27 mouse cellular contexts compared by ENCODE assay signal in the genomic region with DNA sequence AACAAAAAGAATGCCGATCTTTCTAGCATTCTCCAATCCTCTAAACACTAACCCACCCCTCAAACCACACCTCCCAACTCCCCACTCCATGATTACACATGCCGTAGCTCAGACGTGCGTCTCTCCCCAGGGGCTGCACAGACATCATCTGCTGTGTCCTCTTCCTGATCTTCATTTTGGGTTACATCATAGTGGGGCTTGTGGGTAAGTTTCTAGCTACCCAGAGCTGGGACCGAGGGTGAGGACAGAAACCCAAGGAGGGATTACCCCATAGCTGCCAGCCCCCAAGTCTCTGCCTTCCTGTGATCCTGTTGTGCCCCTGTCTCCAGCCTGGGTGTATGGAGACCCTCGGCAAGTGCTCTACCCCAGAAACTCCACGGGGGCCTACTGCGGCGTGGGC. TPM values are rescaled to one million over a fixed set of nuclear protein-coding genes. Genes with fewer than 3 reads are reported as not detected.
"Had no signal": no experiment of that assay in that cellular context is flagged by ENCODE, and none has a peak within 500 bp of the region (broad histone marks: within the 10 kb centered on the region; RNA-seq: fewer than 3 reads in every experiment).

No protein-coding gene starts in this region.

- H3K4me2 ChIP-seq: limb, embryonic 12.5 days; limb, embryonic 15.5 days; liver, embryonic 11.5 days; lung, embryonic 15.5 days; midbrain, embryonic 13.5 days; neural tube, embryonic 12.5 days; neural tube, embryonic 15.5 days; stomach, embryonic 15.5 days had no signal

- H3K27me3 ChIP-seq: limb, embryonic 12.5 days; limb, embryonic 15.5 days; lung, embryonic 15.5 days; midbrain, embryonic 13.5 days; neural tube, embryonic 12.5 days; neural tube, embryonic 15.5 days; stomach, embryonic 15.5 days had no signal

- H3K9ac ChIP-seq: limb, embryonic 12.5 days; limb, embryonic 15.5 days; liver, embryonic 14.5 days; liver, postnatal 0 days; lung, embryonic 15.5 days; midbrain, embryonic 13.5 days; neural tube, embryonic 12.5 days; neural tube, embryonic 15.5 days; stomach, embryonic 15.5 days had no signal

- ATAC-seq: liver, postnatal 0 days; midbrain, embryonic 13.5 days; midbrain, embryonic 16.5 days had no signal

- H3K4me3 ChIP-seq: limb, embryonic 12.5 days; limb, embryonic 15.5 days; lung, embryonic 15.5 days; midbrain, embryonic 13.5 days; neural tube, embryonic 12.5 days; neural tube, embryonic 15.5 days; stomach, embryonic 15.5 days had no signal

- DNase-seq: kidney, adult 18-20 months; kidney, adult 9 months; kidney, postnatal 14 days; kidney, postnatal 4 days; left cerebral cortex, postnatal 4 days; liver, postnatal 0 days; lung, postnatal 10 days; lung, postnatal 36 days; right cerebral cortex, adult 18-20 months; right cerebral cortex, postnatal 4 days; spleen, adult 18-20 months; thymus, postnatal 25 days had no signal

- H3K27ac ChIP-seq: limb, embryonic 12.5 days; limb, embryonic 15.5 days; liver, embryonic 14.5 days; lung, embryonic 15.5 days; midbrain, embryonic 13.5 days; neural tube, embryonic 12.5 days; neural tube, embryonic 15.5 days; stomach, embryonic 15.5 days had no signal

- H3K9me3 ChIP-seq: limb, embryonic 12.5 days; limb, embryonic 15.5 days; lung, embryonic 15.5 days; midbrain, embryonic 13.5 days; neural tube, embryonic 12.5 days; neural tube, embryonic 15.5 days; stomach, embryonic 15.5 days had no signal

- H3K4me1 ChIP-seq: midbrain, embryonic 13.5 days; neural tube, embryonic 12.5 days; neural tube, embryonic 15.5 days; stomach, embryonic 15.5 days had no signal

RNA-seq across cellular contexts. Expression of a gene that starts 2.9 kb away (rescaled TPM):
- polyA plus RNA-seq: limb, embryonic 12.5 days; midbrain, embryonic 13.5 days; neural tube, embryonic 12.5 days; neural tube, embryonic 15.5 days had no signal

RNA-seq across cellular contexts. Expression of a gene that starts 35.3 kb away (rescaled TPM):
- total RNA-seq: layer of hippocampus, postnatal 14 days; left cerebral cortex, adult 8-10 months; left cerebral cortex, postnatal 4 days; megakaryocyte, adult 5-6 weeks had no signal
- polyA plus RNA-seq: kidney, embryonic 16.5 days; limb, embryonic 15.5 days; liver, embryonic 11.5 days; liver, postnatal 0 days; lung, embryonic 15.5 days; midbrain, embryonic 16.5 days; neural tube, embryonic 12.5 days; neural tube, embryonic 15.5 days; stomach, embryonic 15.5 days; thymus, postnatal 0 days had no signal
